Mouse (Mus musculus) kidney, embryonic 14.5 days (tissue): ENCODE data around the gene Sf3b6. TPM values are rescaled to one million over a fixed set of nuclear protein-coding genes. Genes with fewer than 3 reads are reported as not detected.

ENCODE experiments used
- ATAC-seq: fragments of 200-750 bp; cut with Nextera tagmentation; 2 replicates; pipeline ENCODE4 v1.8.0; 2017; ENCODE audit warnings: moderate number of reproducible peaks, mild to moderate bottlenecking, moderate TSS enrichment, moderate library complexity; ENCODE audit not compliant: low FRiP score, low TSS enrichment
- H3K27ac ChIP-seq: fragments of 300-500 bp; sonication (generic); 2 replicates; pipeline ENCODE4 v1.5.1; 2014; ENCODE audit warnings: low read depth, mild to moderate bottlenecking, low read length, moderate library complexity, mixed read lengths
- H3K27me3 ChIP-seq: fragments of 300-500 bp; sonication (generic); 2 replicates; pipeline ENCODE4 v1.6.1; 2014; ENCODE audit warnings: mild to moderate bottlenecking, low read length; ENCODE audit not compliant: control insufficient read depth, insufficient read depth
- H3K36me3 ChIP-seq: fragments of 300-500 bp; sonication (generic); 2 replicates; pipeline ENCODE4 v1.6.1; 2014; ENCODE audit warnings: low read length, mixed read lengths; ENCODE audit not compliant: control insufficient read depth, insufficient read depth
- H3K4me1 ChIP-seq: fragments of 300-500 bp; sonication (generic); 2 replicates; pipeline ENCODE4 v1.6.1; 2014; ENCODE audit warnings: low read length, mixed read lengths; ENCODE audit not compliant: control insufficient read depth, insufficient read depth
- H3K4me2 ChIP-seq: fragments of 300-500 bp; sonication (generic); replicated peaks from 2 replicates; pipeline ENCODE4 v1.6.1; 2014; ENCODE audit warnings: low read depth, mild to moderate bottlenecking, low read length
- H3K4me3 ChIP-seq: fragments of 300-500 bp; sonication (generic); 2 replicates; pipeline ENCODE4 v1.5.1; 2014; ENCODE audit warnings: mild to moderate bottlenecking, low read length
- H3K9ac ChIP-seq: fragments of 300-500 bp; sonication (generic); 2 replicates; pipeline ENCODE4 v1.6.1; 2014; ENCODE audit warnings: low read depth, mild to moderate bottlenecking, low read length, moderate library complexity
- H3K9me3 ChIP-seq: fragments of 300-500 bp; sonication (generic); 2 replicates; pipeline ENCODE4 v1.6.1; 2016; ENCODE audit warnings: low read length; ENCODE audit not compliant: control insufficient read depth
- WGBS: fragments of 180-500 bp; shearing (Covaris S2); extraction: QIAGEN DNeasy Blood & Tissue Kit; methylation state at CpG from one replicate; pipeline ENCODE4 v1.1.7; 2014; 5-methylcytosine and 5-hydroxymethylcytosine counted together
- polyA plus RNA-seq: library from polyadenylated mRNA; unstranded; fragments of >200 nt; fragmentation: Nextera tagmentation; extraction: Ambion mirVana; gene quantifications from 2 replicates; pipeline ENCODE4 v1.2.1, GENCODE M21; 2014

The Sf3b6 gene
- polyA plus RNA-seq, 1 experiment from 2014 or later = 306 TPM

DNA sequence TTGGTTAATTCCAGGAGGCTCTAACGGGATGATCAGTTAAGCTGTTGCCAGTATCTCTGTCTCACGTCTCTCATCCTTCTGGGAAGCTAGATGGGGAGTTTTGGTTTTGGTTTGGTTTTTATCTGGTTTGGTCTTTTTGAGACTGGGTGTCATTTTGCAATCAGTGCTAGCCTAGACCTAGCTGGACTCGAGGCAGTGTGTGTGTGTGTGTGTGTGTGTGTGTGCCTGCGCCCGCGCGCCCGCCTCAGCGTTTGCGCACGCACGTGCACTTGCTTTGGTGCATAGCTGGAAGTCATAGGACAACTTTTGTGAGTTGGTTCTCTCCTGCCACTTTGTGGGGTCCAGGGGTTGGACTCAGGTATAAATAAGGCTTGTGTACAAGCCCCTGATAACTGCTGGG is 26.4 kb downstream of the Sf3b6 start:
- Histone ChIP-seq H3K27me3 (peaks cover 2% of the 10 kb centered on the region; the same call in 1 of the 2 replicates), H3K4me3 (peak overlapping the region; percentile 70), H3K27ac (no peak overlapping the region; the same call in 1 of the 2 replicates), H3K9ac (peak overlapping the region; percentile 66), H3K36me3 (no peaks in the 10 kb centered on the region), H3K9me3 (no peaks in the 10 kb centered on the region), H3K4me2 (peak overlapping the region; percentile 60), H3K4me1 (peaks cover 15% of the 10 kb centered on the region)
- WGBS = 0% methylated on average over 12 of the region's 12 CpGs
- ATAC-seq = peak; percentile 30; the same call in 1 of the 2 replicates

DNA sequence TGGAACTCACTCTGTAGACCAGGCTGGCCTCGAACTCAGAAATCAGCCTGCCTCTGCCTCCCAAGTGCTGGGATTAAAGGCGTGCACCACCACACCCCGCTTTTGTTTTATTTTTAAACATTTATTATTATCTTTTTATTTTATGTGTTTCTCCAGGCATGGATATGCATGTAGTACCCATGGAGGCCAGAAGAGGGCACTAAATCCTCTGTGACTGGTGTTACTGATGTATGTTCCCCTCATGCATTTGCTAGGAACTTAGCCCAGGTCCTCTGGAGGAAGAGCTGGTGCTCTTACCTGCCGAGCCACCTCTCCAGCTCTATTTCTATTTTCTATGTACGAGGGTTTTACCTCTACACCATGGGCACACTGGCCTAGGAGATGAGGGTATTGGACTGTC is 38.8 kb downstream of the Sf3b6 start:
- Histone ChIP-seq H3K4me1 (no peaks in the 10 kb centered on the region), H3K4me3 (no peak overlapping the region), H3K4me2 (no peak overlapping the region), H3K27ac (no peak overlapping the region), H3K27me3 (no peaks in the 10 kb centered on the region), H3K9me3 (no peaks in the 10 kb centered on the region), H3K9ac (no peak overlapping the region), H3K36me3 (peaks cover 11% of the 10 kb centered on the region; the same call in 1 of the 2 replicates)
- WGBS = 97% methylated on average over 5 of the region's 5 CpGs
- ATAC-seq = no peak

DNA sequence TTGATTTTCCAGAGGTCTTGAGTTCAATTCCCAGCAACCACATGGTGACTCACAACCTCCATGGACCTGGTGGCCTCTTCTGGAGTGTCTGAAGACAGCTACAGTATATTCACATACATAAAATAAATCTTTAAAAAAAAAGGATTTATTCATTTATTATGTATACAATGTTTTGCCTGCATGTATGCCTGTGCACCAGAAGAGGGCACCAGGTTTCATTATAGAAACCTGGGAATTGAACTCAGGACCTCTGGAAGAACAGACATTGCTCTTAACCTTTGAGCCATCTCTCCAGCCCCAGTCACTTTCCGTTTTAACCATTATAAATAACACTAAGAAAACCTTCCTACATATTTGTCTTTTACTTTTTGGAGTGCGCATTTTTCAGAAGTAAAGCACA is 39.5 kb downstream of the Sf3b6 start:
- H3K4me1 ChIP-seq = no peaks in the 10 kb centered on the region
- no peak overlapping the region for H3K27ac ChIP-seq
- no peak overlapping the region for H3K4me3 ChIP-seq
- no peaks in the 10 kb centered on the region for H3K9me3 ChIP-seq
- ATAC-seq = no peak
- H3K4me2 ChIP-seq = no peak overlapping the region
- no peak overlapping the region for H3K9ac ChIP-seq
- WGBS = 88% methylated on average over 2 of the region's 2 CpGs
- no peaks in the 10 kb centered on the region for H3K27me3 ChIP-seq
- peaks cover 8% of the 10 kb centered on the region; the same call in 1 of the 2 replicates for H3K36me3 ChIP-seq

DNA sequence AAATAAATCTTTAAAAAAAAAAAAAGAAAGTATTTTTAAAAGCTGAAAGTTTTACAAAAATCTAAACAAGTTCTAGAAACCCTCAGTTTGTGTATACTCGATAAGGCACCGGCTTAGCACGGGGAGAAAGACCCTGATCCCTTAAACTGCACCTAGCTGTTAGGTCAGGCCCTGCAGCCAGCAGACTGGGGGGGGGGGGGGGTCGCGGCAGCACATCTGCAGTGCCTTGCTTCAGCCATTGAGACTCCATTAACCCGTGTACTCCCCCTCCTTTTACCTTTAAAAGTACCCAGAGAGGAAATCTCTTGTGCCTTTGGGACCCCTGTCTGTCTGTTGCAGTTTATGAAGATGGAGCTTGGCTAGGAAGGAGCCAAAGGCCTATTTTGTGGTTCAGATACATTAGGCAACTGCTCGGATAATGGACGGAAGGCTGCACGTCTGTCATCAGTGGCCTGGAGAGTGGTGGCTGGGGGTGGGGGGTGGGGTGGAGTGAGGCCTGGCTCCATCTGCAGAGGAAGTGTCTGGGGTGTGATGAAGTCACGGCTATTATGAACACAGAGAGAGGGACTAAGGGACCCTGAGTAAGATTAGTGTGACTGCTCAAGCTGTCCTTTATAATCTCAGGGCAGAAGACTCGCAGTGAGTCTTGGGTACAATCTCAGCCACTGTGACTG is 42.0 kb downstream of the Sf3b6 start:
- H3K9me3 ChIP-seq = peaks cover 3% of the 10 kb centered on the region; the same call in 1 of the 2 replicates
- no peak for ATAC-seq
- H3K27me3 ChIP-seq = no peaks in the 10 kb centered on the region
- H3K36me3 ChIP-seq = peaks cover 8% of the 10 kb centered on the region; the same call in 1 of the 2 replicates
- H3K4me3 ChIP-seq = no peak overlapping the region
- no peak overlapping the region for H3K27ac ChIP-seq
- H3K9ac ChIP-seq = no peak overlapping the region
- 49% methylated on average over 11 of the region's 11 CpGs for WGBS
- peaks cover 10% of the 10 kb centered on the region; the same call in 1 of the 2 replicates for H3K4me1 ChIP-seq
- H3K4me2 ChIP-seq = no peak overlapping the region

DNA sequence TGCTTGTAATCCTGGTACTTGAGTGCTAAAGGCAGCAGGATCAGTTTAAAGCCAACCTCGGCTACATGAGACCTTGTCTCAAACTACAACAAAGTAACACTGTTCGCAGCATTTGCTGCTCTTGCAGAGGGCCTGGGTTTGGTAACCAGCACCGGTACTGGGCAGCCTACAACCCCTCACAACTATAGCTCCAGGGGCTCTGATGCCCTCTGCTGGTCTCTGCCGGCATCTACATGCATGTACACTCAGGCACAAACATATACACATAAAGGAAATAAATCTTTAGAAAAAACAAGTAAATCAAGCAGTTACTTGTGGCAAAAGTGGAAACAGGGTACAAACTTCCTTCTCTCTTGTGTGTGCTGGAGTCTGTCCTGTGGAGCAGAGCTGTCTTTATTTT is 45.3 kb downstream of the Sf3b6 start:
- Histone ChIP-seq H3K27ac (no peak overlapping the region), H3K27me3 (no peaks in the 10 kb centered on the region), H3K9me3 (peaks cover 3% of the 10 kb centered on the region; the same call in 1 of the 2 replicates), H3K36me3 (no peaks in the 10 kb centered on the region), H3K9ac (no peak overlapping the region), H3K4me1 (peaks cover 10% of the 10 kb centered on the region; the same call in 1 of the 2 replicates), H3K4me3 (no peak overlapping the region), H3K4me2 (no peak overlapping the region)
- WGBS = 88% methylated on average over 4 of the region's 4 CpGs
- ATAC-seq = no peak

DNA sequence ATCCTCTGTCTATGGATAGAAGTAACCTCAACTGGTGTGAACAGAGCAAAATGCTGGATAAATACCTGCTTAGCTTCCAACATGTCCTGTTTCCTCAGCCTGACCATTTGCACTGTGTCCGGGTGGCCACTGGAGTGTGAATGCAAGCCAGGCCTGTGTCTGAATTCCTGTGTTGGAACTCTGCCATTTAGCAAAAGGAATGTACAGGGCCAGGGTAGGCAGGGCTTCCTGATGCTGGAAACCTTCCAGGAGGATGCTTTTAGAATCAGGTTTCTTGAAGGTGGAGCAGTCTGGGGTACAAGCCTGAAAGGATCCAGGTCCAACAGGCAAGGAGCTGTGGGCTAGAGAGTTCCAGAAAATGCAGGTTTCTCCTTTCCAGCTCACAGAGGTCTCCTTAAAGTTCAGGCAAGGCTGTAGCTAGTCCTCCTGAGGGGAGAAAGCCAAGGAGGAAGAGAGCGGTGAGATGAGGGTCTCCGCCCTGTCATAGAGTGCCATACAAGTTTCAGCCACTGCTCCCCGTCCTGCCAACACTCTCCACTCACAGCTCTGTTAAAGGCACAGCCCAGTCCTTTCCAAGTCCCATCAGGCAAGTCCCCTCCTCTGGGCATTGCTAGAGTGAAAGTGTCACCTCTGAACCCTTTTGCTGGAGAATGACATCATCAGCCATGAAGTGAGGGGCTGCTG is 46.5 kb downstream of the Sf3b6 start:
- no peak overlapping the region for H3K4me2 ChIP-seq
- H3K27ac ChIP-seq = no peak overlapping the region; the same call in 1 of the 2 replicates
- H3K36me3 ChIP-seq = no peaks in the 10 kb centered on the region
- H3K4me1 ChIP-seq = peaks cover 10% of the 10 kb centered on the region
- no peak overlapping the region for H3K9ac ChIP-seq
- peaks cover 3% of the 10 kb centered on the region; the same call in 1 of the 2 replicates for H3K9me3 ChIP-seq
- H3K4me3 ChIP-seq = no peak overlapping the region
- no peaks in the 10 kb centered on the region for H3K27me3 ChIP-seq
- ATAC-seq = peak; percentile 65
- 51% methylated on average over 4 of the region's 4 CpGs for WGBS

DNA sequence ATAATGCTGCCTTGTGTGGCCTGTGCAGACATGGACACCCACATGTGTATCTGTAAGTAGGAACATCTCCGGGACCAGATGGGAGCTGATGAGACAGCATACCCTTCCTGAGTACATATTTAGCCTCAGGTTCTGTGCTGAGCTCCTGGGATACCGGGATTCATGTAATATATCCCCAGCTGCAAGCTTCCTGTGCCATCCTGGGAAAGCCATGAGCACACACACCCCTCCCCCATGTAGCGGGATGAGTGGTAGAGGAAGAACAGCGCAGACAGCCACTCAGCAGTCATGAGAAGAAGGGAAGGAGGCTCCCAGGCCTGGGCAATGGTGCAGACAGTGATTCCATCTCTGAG is 47.0 kb downstream of the Sf3b6 start:
- Histone ChIP-seq H3K4me2 (no peak overlapping the region), H3K9me3 (peaks cover 3% of the 10 kb centered on the region; the same call in 1 of the 2 replicates), H3K27me3 (no peaks in the 10 kb centered on the region), H3K36me3 (no peaks in the 10 kb centered on the region), H3K4me1 (peaks cover 10% of the 10 kb centered on the region), H3K4me3 (no peak overlapping the region), H3K9ac (no peak overlapping the region), H3K27ac (no peak overlapping the region; the same call in 1 of the 2 replicates)
- ATAC-seq = 0 out of 2 replicates have a peak, but pooled peaks have one; percentile 8
- 77% methylated on average over 4 of the region's 4 CpGs for WGBS

DNA sequence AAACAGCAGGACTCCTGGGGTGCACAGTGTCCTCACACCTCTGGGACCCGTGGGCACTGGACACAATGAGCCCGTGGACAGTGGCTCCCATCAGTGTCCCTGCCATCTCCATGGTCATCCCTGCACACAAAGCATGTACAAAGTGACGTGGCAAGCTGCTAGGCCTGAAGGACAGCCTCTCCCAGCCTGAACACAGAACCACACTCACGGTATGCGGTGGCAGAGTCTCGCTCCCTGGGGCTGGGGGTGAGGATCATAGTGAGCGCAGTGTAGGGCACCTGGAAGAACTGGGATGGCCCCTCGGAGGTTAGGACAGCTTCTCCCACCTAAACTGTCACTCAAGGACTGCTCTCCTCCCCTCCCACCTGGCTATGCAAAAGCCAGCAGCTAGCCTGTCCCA is 51.6 kb downstream of the Sf3b6 start:
- no peak for ATAC-seq

DNA sequence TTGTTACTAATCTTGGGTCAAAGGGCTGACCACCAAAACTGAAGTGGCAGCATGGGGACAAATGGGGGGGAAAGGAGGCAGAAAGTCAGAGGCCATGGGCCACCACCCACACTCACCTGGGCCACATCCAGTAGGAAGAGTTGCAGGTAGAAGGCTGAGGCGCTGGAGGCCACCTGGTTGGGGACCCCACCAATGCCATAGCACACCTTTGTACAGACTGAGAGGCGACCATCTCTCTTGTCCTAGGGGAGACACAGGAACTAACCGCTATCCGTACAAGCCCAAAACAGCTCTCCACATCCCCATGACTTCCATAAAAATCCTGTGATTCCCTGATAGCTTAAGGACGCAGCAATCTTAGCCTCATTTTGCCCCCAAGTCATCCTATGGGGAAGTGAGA is 53.9 kb downstream of the Sf3b6 start:
- WGBS = 92% methylated on average over 5 of the region's 5 CpGs
- Histone ChIP-seq H3K27ac (no peak overlapping the region), H3K9ac (no peak overlapping the region), H3K4me2 (no peak overlapping the region), H3K27me3 (no peaks in the 10 kb centered on the region), H3K36me3 (no peaks in the 10 kb centered on the region), H3K9me3 (no peaks in the 10 kb centered on the region), H3K4me3 (no peak overlapping the region), H3K4me1 (no peaks in the 10 kb centered on the region; the same call in 1 of the 2 replicates)
- ATAC-seq = no peak

More for the DNA sequence above, 51.6 kb downstream of the Sf3b6 start:
- no peaks in the 10 kb centered on the region for H3K27me3 ChIP-seq
- 81% methylated on average over 8 of the region's 8 CpGs for WGBS
- H3K36me3 ChIP-seq = no peaks in the 10 kb centered on the region
- H3K9ac ChIP-seq = no peak overlapping the region
- no peaks in the 10 kb centered on the region for H3K9me3 ChIP-seq
- H3K4me2 ChIP-seq = no peak overlapping the region
- H3K4me1 ChIP-seq = peaks cover 2% of the 10 kb centered on the region
- no peak overlapping the region for H3K27ac ChIP-seq
- no peak overlapping the region for H3K4me3 ChIP-seq
